Mouse (Mus musculus) olfactory bulb, adult 2 months (tissue): Measurements from ENCODE around the gene Tppp3.
A peak's percentile ranks its signal among the peaks of the same experiment; 100 is the strongest.

Experiments
- CTCF ChIP-seq: fragments of 200-500 bp; IDR thresholded peaks from 2 replicates; pipeline ENCODE4 v1.5.1; 2012; ENCODE audit warnings: low read depth, mild to moderate bottlenecking, low read length, moderate library complexity; ENCODE audit not compliant: insufficient read depth
- POLR2A ChIP-seq: fragments of 200-500 bp; IDR thresholded peaks from 2 replicates; pipeline ENCODE4 v1.6.1; 2012; ENCODE audit warnings: mild to moderate bottlenecking, low read depth, low read length, moderate library complexity; ENCODE audit not compliant: insufficient read depth

- TF ChIP-seq POLR2A (no peak), CTCF (peak; percentile 26; the same call in 1 of the 2 replicates)
Observed at GRCm38 (mm10) chr8:105441433-105441832, 29.9 kb downstream of the Tppp3 start.
